In the genomic region with DNA sequence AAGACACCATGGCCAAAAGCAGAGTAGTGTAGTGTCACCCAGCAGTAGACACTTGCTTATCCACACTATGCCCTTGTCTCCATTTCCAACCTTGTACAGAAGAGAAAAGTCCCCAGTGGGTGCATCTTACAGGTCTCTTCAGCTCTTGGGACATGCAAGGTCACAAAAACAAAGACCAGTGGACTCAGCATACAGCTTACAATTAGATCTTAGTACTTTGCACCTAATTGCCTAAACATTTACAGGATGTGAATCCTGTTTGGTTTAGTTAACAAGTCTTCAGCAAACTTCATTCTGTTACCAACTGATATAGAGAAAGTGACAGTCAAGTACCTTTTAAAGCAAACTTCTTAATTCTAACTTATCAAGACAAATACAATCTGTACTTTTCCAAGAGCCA, we compare ENCODE assay signal across 31 mouse cellular contexts.
"Had no signal": no experiment of that assay in that cellular context is flagged by ENCODE, and none has a peak within 500 bp of the region (broad histone marks: within the 10 kb centered on the region; RNA-seq: fewer than 3 reads in every experiment).

No protein-coding gene starts in this region.

- H3K9me3 ChIP-seq: heart, embryonic 15.5 days had no signal

- H3K27me3 ChIP-seq: heart, embryonic 12.5 days; heart, embryonic 13.5 days; heart, embryonic 15.5 days; hindbrain, embryonic 12.5 days; hindbrain, embryonic 13.5 days; hindbrain, embryonic 15.5 days; intestine, embryonic 15.5 days; kidney, embryonic 15.5 days had no signal

- H3K4me3 ChIP-seq: heart, embryonic 10.5 days; heart, embryonic 12.5 days; heart, embryonic 13.5 days; heart, embryonic 15.5 days; hindbrain, embryonic 10.5 days; hindbrain, embryonic 12.5 days; hindbrain, embryonic 13.5 days; hindbrain, embryonic 15.5 days; intestine, embryonic 15.5 days; kidney, embryonic 15.5 days; layer of hippocampus, adult 2 months; left cerebral cortex, adult 2 months had no signal

- H3K36me3 ChIP-seq: heart, embryonic 10.5 days; heart, embryonic 12.5 days; heart, embryonic 13.5 days; heart, embryonic 15.5 days; hindbrain, embryonic 10.5 days; hindbrain, embryonic 12.5 days; hindbrain, embryonic 13.5 days; hindbrain, embryonic 15.5 days; intestine, embryonic 15.5 days; kidney, embryonic 15.5 days had no signal

- H3K9ac ChIP-seq: heart, embryonic 12.5 days; heart, embryonic 13.5 days; heart, embryonic 15.5 days; hindbrain, embryonic 12.5 days; hindbrain, embryonic 13.5 days; hindbrain, embryonic 14.5 days; hindbrain, embryonic 15.5 days; intestine, embryonic 15.5 days; kidney, embryonic 15.5 days had no signal

- DNase-seq: heart, postnatal 10 days; heart, postnatal 14 days; heart, postnatal 36 days; heart, postnatal 4 days; kidney, adult 11 months; kidney, adult 18-20 months; kidney, postnatal 10 days; kidney, postnatal 14 days; kidney, postnatal 25 days; layer of hippocampus, adult 9-11 months; layer of hippocampus, postnatal 36 days had no signal

- ATAC-seq: hindbrain, embryonic 16.5 days; hindbrain, postnatal 0 days; inflammation-experienced regulatory T-cells, adult 6 months; intestine, embryonic 15.5 days; intestine, embryonic 16.5 days; intestine, postnatal 0 days had no signal

- H3K4me2 ChIP-seq: heart, embryonic 11.5 days; heart, embryonic 12.5 days; heart, embryonic 13.5 days; heart, embryonic 15.5 days; hindbrain, embryonic 12.5 days; hindbrain, embryonic 13.5 days; hindbrain, embryonic 14.5 days; hindbrain, embryonic 15.5 days; intestine, embryonic 15.5 days; kidney, embryonic 15.5 days had no signal

- H3K27ac ChIP-seq: heart, embryonic 10.5 days; heart, embryonic 13.5 days; heart, embryonic 15.5 days; hindbrain, embryonic 10.5 days; hindbrain, embryonic 12.5 days; hindbrain, embryonic 13.5 days; hindbrain, embryonic 14.5 days; hindbrain, embryonic 15.5 days; hindbrain, postnatal 0 days; intestine, embryonic 15.5 days; kidney, embryonic 15.5 days; kidney, postnatal 0 days; layer of hippocampus, adult 2 months; left cerebral cortex, adult 2 months had no signal

- H3K4me1 ChIP-seq: heart, embryonic 10.5 days; heart, embryonic 12.5 days; heart, embryonic 13.5 days; heart, embryonic 15.5 days; hindbrain, embryonic 10.5 days; hindbrain, embryonic 12.5 days; hindbrain, embryonic 13.5 days; hindbrain, embryonic 15.5 days; intestine, embryonic 15.5 days; kidney, embryonic 15.5 days had no signal
